Mouse (Mus musculus): ENCODE data around the gene Hnf1a. TPM values are rescaled to one million over a fixed set of nuclear protein-coding genes. Genes with fewer than 3 reads are reported as not detected.

The Hnf1a gene
- polyA plus RNA-seq, 1 experiment from 2014 or later = 11.2 TPM

DNA sequence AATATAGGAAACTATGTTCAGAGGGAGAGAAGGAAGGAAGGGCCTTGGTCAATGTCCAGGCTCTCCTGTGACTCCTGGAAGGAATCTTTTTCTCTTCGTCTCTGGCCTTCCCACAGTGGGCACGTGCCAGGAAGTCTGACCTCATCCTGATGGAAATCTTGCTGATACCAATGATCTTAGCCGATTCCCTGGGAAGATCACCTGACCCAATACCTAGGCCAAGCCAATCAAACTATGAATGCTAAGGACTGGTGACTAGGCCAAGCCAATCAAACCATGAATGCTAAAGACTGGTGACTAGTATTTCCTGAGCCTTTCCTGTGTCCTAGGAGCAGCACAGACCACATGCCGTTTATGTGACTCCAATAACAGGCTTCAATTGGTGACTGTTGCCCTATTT, 57.2 kb downstream of the Hnf1a start:
- Histone ChIP-seq H3K27me3 (replicated peaks) (no peaks in the 10 kb centered on the region), H3K4me3 (replicated peaks) (no peak overlapping the region), H3K27ac (no peak overlapping the region), H3K9ac (no peak overlapping the region), H3K4me2 (no peak overlapping the region), H3K4me1 (no peaks in the 10 kb centered on the region), H3K9me3 (no peaks in the 10 kb centered on the region), H3K36me3 (no peaks in the 10 kb centered on the region)
- WGBS = 67% methylated on average over 4 of the region's 4 CpGs
- no peak for ATAC-seq (ENCODE audit: insufficient read depth, low FRiP score, low read depth)

DNA sequence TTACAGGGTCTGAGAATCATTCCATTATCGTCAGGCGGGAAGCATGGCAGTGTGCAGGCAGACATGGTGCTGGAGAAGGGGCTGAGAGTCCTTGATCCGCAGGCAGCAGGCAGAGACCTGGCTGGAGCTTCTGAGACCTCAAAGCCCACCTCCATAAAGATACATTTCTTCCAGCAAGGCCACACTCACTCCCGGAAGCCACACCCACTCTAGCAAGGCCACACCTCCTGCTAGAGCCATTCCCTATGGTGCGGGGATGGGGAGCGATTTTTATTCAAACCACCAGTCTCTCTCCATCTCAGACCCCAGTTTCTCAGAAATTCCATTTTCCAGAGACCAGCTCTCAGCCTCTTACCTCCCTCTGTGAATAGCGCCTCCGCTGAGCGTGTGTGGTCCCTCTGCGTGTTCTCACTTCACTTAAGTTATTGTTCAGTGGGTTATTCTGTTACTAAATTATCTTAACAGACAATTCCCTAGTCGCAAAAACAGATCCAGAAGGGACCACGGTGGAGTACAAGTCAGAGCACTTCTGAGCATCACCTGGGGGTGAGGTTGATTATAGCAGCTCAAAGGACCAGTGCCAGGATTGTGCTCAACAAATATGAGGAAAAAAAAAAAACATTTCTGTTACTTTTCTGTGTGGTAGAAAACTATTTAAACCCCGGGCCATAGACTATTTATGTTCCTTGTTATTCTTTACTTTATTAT, 62.1 kb downstream of the Hnf1a start:
- Histone ChIP-seq H3K9ac (no peak overlapping the region), H3K4me1 (no peaks in the 10 kb centered on the region), H3K36me3 (no peaks in the 10 kb centered on the region), H3K4me3 (replicated peaks) (no peak overlapping the region), H3K27me3 (replicated peaks) (no peaks in the 10 kb centered on the region), H3K4me2 (no peak overlapping the region), H3K27ac (no peak overlapping the region), H3K9me3 (no peaks in the 10 kb centered on the region)
- ATAC-seq (ENCODE audit: insufficient read depth, low FRiP score, low read depth) = no peak
- 49% methylated on average over 13 of the region's 13 CpGs for WGBS

DNA sequence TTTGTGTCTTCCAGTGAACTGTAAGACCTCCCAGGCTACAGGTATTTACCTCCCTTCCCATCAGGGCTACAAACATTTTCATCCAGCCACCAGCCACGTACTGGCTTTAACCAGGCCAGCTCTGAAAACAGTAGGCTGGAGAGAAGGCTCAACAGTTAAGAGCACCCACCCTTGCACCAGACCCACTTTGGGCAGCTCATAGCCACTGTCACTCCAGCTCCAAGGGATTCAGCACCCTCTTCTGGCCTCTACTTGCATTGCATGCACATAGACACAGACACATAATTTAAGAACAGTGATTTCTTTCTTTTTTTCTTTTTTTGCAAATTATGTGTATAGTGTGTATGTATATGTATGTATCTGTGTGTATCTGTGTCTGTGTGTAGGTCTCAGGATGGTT, 68.5 kb downstream of the Hnf1a start:
- H3K4me2 ChIP-seq = no peak overlapping the region
- no peak overlapping the region for H3K9ac ChIP-seq
- no peaks in the 10 kb centered on the region for H3K36me3 ChIP-seq
- H3K4me1 ChIP-seq = no peaks in the 10 kb centered on the region
- no peaks in the 10 kb centered on the region for H3K9me3 ChIP-seq
- no peak overlapping the region for H3K27ac ChIP-seq
- no peak for ATAC-seq (ENCODE audit: insufficient read depth, low FRiP score, low read depth)
- no peak overlapping the region for H3K4me3 ChIP-seq (replicated peaks)
- 36% methylated on average over 1 of the region's 1 CpGs for WGBS
- no peaks in the 10 kb centered on the region for H3K27me3 ChIP-seq (replicated peaks)

Other genes with a start within 250 kb of the Hnf1a start
- gene Ankrd13a, start 196.4 kb downstream of the Hnf1a start, polyA plus RNA-seq (2015; fragmentation: Nextera tagmentation; extraction: Ambion mirVana) = 48.9 and 49.0 TPM in 2 replicates
- gene Git2, start 195.6 kb downstream of the Hnf1a start, polyA plus RNA-seq (2015; fragmentation: Nextera tagmentation; extraction: Ambion mirVana) = 36.7 and 39.8 TPM in 2 replicates
- gene 1500011B03Rik, start 147.6 kb downstream of the Hnf1a start, polyA plus RNA-seq (2015; fragmentation: Nextera tagmentation; extraction: Ambion mirVana) = 78.6 and 82.0 TPM in 2 replicates
- gene 4930519G04Rik, start 117.4 kb downstream of the Hnf1a start, polyA plus RNA-seq (2015; fragmentation: Nextera tagmentation; extraction: Ambion mirVana) = not detected in 2 replicates
- 0.09 and 0.12 TPM in 2 replicates for gene Gm9936, start 112.4 kb downstream of the Hnf1a start, polyA plus RNA-seq (2015; fragmentation: Nextera tagmentation; extraction: Ambion mirVana)
- 6.9 and 8.5 TPM in 2 replicates for gene Oasl2, start 74.2 kb downstream of the Hnf1a start, polyA plus RNA-seq (2015; fragmentation: Nextera tagmentation; extraction: Ambion mirVana)
- 0.90 and 1.2 TPM in 2 replicates for gene Oasl1, start 47.9 kb downstream of the Hnf1a start, polyA plus RNA-seq (2015; fragmentation: Nextera tagmentation; extraction: Ambion mirVana)
- gene 2210016L21Rik, start 28.9 kb downstream of the Hnf1a start, polyA plus RNA-seq (2015; fragmentation: Nextera tagmentation; extraction: Ambion mirVana) = 52.4 and 57.4 TPM in 2 replicates
- 31.5 and 34.2 TPM in 2 replicates for gene Sppl3, start 40.0 kb upstream of the Hnf1a start, polyA plus RNA-seq (2015; fragmentation: Nextera tagmentation; extraction: Ambion mirVana)
- 27.1 and 31.2 TPM in 2 replicates for gene Gm10401, start 127.2 kb upstream of the Hnf1a start, polyA plus RNA-seq (2015; fragmentation: Nextera tagmentation; extraction: Ambion mirVana)
- gene Acads, start 148.3 kb upstream of the Hnf1a start, polyA plus RNA-seq (2015; fragmentation: Nextera tagmentation; extraction: Ambion mirVana) = 64.1 and 71.1 TPM in 2 replicates
- gene Unc119b, start 163.9 kb upstream of the Hnf1a start, polyA plus RNA-seq (2015; fragmentation: Nextera tagmentation; extraction: Ambion mirVana) = 26.6 and 29.7 TPM in 2 replicates
- gene Mlec, start 187.1 kb upstream of the Hnf1a start, polyA plus RNA-seq (2015; fragmentation: Nextera tagmentation; extraction: Ambion mirVana) = 89.3 and 101 TPM in 2 replicates
- 1.5 and 1.6 TPM in 2 replicates for gene Cabp1, start 223.3 kb upstream of the Hnf1a start, polyA plus RNA-seq (2015; fragmentation: Nextera tagmentation; extraction: Ambion mirVana)

All from stomach, embryonic 15.5 days (tissue).